Mouse (Mus musculus): ENCODE measurements around the gene Pitx2. TPM values are rescaled to one million over a fixed set of nuclear protein-coding genes. Genes with fewer than 3 reads are reported as not detected.

Gene Pitx2
- polyA plus RNA-seq, 2 experiments, result 11.9 to 13.3 TPM

GRCm38 (mm10) chr3:129208421-129208820 lies 8.7 kb downstream of the Pitx2 start:
- Histone ChIP-seq H3K36me3 (ENCODE audit: control insufficient read depth, insufficient read depth, low read length) (no peaks in the 10 kb centered on the region), H3K4me3 (replicated peaks; ENCODE audit: low read length) (no peak overlapping the region), H3K9me3 (ENCODE audit: control insufficient read depth, low read length) (no peaks in the 10 kb centered on the region), H3K9ac (ENCODE audit: low read depth, low read length, severe bottlenecking) (no peak overlapping the region), H3K4me1 (ENCODE audit: control insufficient read depth, insufficient read depth, low read length) (no peaks in the 10 kb centered on the region), H3K4me2 (replicated peaks; ENCODE audit: low read depth, low read length, severe bottlenecking) (no peak overlapping the region), H3K27ac (replicated peaks; ENCODE audit: low read depth, low read length) (no peak overlapping the region), H3K27me3 (ENCODE audit: control insufficient read depth, insufficient read depth, low read length) (peaks cover 97% of the 10 kb centered on the region)
- no peak for TF ChIP-seq POLR2A (IDR thresholded peaks at IDR 0.05; ENCODE audit: borderline replicate concordance, extremely low read depth, insufficient read depth, insufficient read length)
- WGBS, result 2% methylated on average over 10 of the region's 10 CpGs
- no peak for ATAC-seq (ENCODE audit: low FRiP score, low read depth)
- no peak for DNase-seq (ENCODE audit: low spot score)

GRCm38 (mm10) chr3:129209266-129209665 lies 9.6 kb downstream of the Pitx2 start:
- DNase-seq (ENCODE audit: low spot score) (no peak), ATAC-seq (ENCODE audit: low FRiP score, low read depth) (no peak)
- WGBS, result 6% methylated on average over 4 of the region's 4 CpGs
- Histone ChIP-seq H3K9me3 (ENCODE audit: control insufficient read depth, low read length) (no peaks in the 10 kb centered on the region), H3K9ac (ENCODE audit: low read depth, low read length, severe bottlenecking) (no peak overlapping the region), H3K36me3 (ENCODE audit: control insufficient read depth, insufficient read depth, low read length) (no peaks in the 10 kb centered on the region), H3K4me2 (replicated peaks; ENCODE audit: low read depth, low read length, severe bottlenecking) (no peak overlapping the region), H3K4me1 (ENCODE audit: control insufficient read depth, insufficient read depth, low read length) (peaks cover 5% of the 10 kb centered on the region; the same call in 1 of the 2 replicates), H3K27ac (replicated peaks; ENCODE audit: low read depth, low read length) (no peak overlapping the region), H3K27me3 (ENCODE audit: control insufficient read depth, insufficient read depth, low read length) (peaks cover 97% of the 10 kb centered on the region), H3K4me3 (replicated peaks; ENCODE audit: low read length) (no peak overlapping the region)
- no peak for TF ChIP-seq POLR2A (IDR thresholded peaks at IDR 0.05; ENCODE audit: borderline replicate concordance, extremely low read depth, insufficient read depth, insufficient read length)

GRCm38 (mm10) chr3:129209771-129210170 lies 10.1 kb downstream of the Pitx2 start:
- no peaks in the 10 kb centered on the region for H3K36me3 ChIP-seq (ENCODE audit: control insufficient read depth, insufficient read depth, low read length)
- peaks cover 97% of the 10 kb centered on the region for H3K27me3 ChIP-seq (ENCODE audit: control insufficient read depth, insufficient read depth, low read length)
- no peak overlapping the region for H3K4me3 ChIP-seq (replicated peaks; ENCODE audit: low read length)
- H3K27ac ChIP-seq (replicated peaks; ENCODE audit: low read depth, low read length), result no peak overlapping the region
- ATAC-seq (ENCODE audit: low FRiP score, low read depth), result no peak
- DNase-seq (ENCODE audit: low spot score), result no peak
- no peak overlapping the region for H3K4me2 ChIP-seq (replicated peaks; ENCODE audit: low read depth, low read length, severe bottlenecking)
- WGBS, result 2% methylated on average over 4 of the region's 4 CpGs
- TF ChIP-seq POLR2A (IDR thresholded peaks at IDR 0.05; ENCODE audit: borderline replicate concordance, extremely low read depth, insufficient read depth, insufficient read length), result no peak
- H3K9ac ChIP-seq (ENCODE audit: low read depth, low read length, severe bottlenecking), result no peak overlapping the region
- H3K9me3 ChIP-seq (ENCODE audit: control insufficient read depth, low read length), result no peaks in the 10 kb centered on the region
- H3K4me1 ChIP-seq (ENCODE audit: control insufficient read depth, insufficient read depth, low read length), result peaks cover 9% of the 10 kb centered on the region

GRCm38 (mm10) chr3:129212038-129212645 lies 12.5 kb downstream of the Pitx2 start:
- H3K9me3 ChIP-seq (ENCODE audit: control insufficient read depth, low read length), result no peaks in the 10 kb centered on the region
- TF ChIP-seq POLR2A (IDR thresholded peaks at IDR 0.05; ENCODE audit: borderline replicate concordance, extremely low read depth, insufficient read depth, insufficient read length), result no peak
- 3% methylated on average over 7 of the region's 7 CpGs for WGBS

GRCm38 (mm10) chr3:129212807-129213206 lies 13.1 kb downstream of the Pitx2 start:
- H3K4me3 ChIP-seq (replicated peaks; ENCODE audit: low read length), result no peak overlapping the region
- no peak overlapping the region for H3K4me2 ChIP-seq (replicated peaks; ENCODE audit: low read depth, low read length, severe bottlenecking)
- H3K4me1 ChIP-seq (ENCODE audit: control insufficient read depth, insufficient read depth, low read length), result peaks cover 9% of the 10 kb centered on the region
- no peak for TF ChIP-seq POLR2A (IDR thresholded peaks at IDR 0.05; ENCODE audit: borderline replicate concordance, extremely low read depth, insufficient read depth, insufficient read length)
- no peak for DNase-seq (ENCODE audit: low spot score)
- no peak overlapping the region for H3K27ac ChIP-seq (replicated peaks; ENCODE audit: low read depth, low read length)
- no peaks in the 10 kb centered on the region for H3K9me3 ChIP-seq (ENCODE audit: control insufficient read depth, low read length)
- H3K9ac ChIP-seq (ENCODE audit: low read depth, low read length, severe bottlenecking), result no peak overlapping the region
- 4% methylated on average over 11 of the region's 11 CpGs for WGBS
- H3K27me3 ChIP-seq (ENCODE audit: control insufficient read depth, insufficient read depth, low read length), result peaks cover 98% of the 10 kb centered on the region
- ATAC-seq (ENCODE audit: low FRiP score, low read depth), result no peak
- H3K36me3 ChIP-seq (ENCODE audit: control insufficient read depth, insufficient read depth, low read length), result no peaks in the 10 kb centered on the region

More at GRCm38 (mm10) chr3:129212038-129212645, 12.5 kb downstream of the Pitx2 start:
- no peak overlapping the region for H3K9ac ChIP-seq (ENCODE audit: low read depth, low read length, severe bottlenecking)
- peaks cover 98% of the 10 kb centered on the region for H3K27me3 ChIP-seq (ENCODE audit: control insufficient read depth, insufficient read depth, low read length)
- no peak for DNase-seq (ENCODE audit: low spot score)
- ATAC-seq (ENCODE audit: low FRiP score, low read depth), result no peak
- H3K36me3 ChIP-seq (ENCODE audit: control insufficient read depth, insufficient read depth, low read length), result no peaks in the 10 kb centered on the region
- no peak overlapping the region for H3K4me3 ChIP-seq (replicated peaks; ENCODE audit: low read length)
- no peak overlapping the region for H3K4me2 ChIP-seq (replicated peaks; ENCODE audit: low read depth, low read length, severe bottlenecking)
- peaks cover 9% of the 10 kb centered on the region for H3K4me1 ChIP-seq (ENCODE audit: control insufficient read depth, insufficient read depth, low read length)
- H3K27ac ChIP-seq (replicated peaks; ENCODE audit: low read depth, low read length), result no peak overlapping the region

All from limb, embryonic 14.5 days (tissue).